Mouse (Mus musculus): Measurements from ENCODE around the gene Hspbap1. TPM values are rescaled to one million over a fixed set of nuclear protein-coding genes. Genes with fewer than 3 reads are reported as not detected.

The Hspbap1 gene
- polyA plus RNA-seq, 1 experiment, result 15.9 TPM

DNA sequence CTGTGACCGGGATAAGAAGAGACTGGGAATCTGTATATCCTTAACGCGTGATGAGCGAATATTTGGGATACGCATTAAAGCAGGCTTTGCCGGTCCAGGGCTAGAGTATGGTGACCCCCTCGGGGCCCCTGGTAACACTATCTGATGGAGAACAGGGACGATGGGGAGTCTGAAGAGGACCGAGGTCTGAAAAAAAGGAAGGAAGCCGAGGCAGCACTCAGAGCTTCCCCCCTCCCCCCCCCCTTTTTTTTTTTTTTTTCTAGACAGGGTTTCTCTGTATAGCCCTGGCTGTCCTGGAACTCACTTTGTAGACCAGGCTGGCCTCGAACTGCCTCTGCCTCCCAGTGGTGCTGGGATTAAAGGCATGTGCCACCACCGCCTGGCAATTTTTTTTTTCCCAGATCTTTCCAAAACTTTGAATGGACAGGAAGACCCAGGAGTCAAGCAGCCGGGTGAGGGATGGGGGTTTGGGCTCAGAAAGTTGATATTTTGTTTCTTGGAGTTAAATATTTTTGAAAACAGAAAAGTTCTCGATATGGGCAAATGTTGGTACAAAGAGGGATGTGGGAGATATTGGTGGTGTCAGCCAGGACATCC, 102.3 kb downstream of the Hspbap1 start:
- Histone ChIP-seq H3K27me3 (ENCODE audit: control insufficient read depth, insufficient read depth, low read length) (peaks cover 6% of the 10 kb centered on the region), H3K36me3 (ENCODE audit: control insufficient read depth, insufficient read depth, low read length) (no peaks in the 10 kb centered on the region), H3K4me3 (ENCODE audit: control insufficient read depth, low read depth, low read length) (peak overlapping the region; percentile 32), H3K27ac (ENCODE audit: control insufficient read depth, insufficient read depth, low read depth, low read length) (no peak overlapping the region), H3K4me1 (ENCODE audit: control insufficient read depth, insufficient read depth, low read length) (peaks cover 20% of the 10 kb centered on the region)
- no peak for TF ChIP-seq POLR2A (IDR thresholded peaks at IDR 0.05; ENCODE audit: control insufficient read depth, low read depth, low read length)
- no peak for TF ChIP-seq CTCF (IDR thresholded peaks at IDR 0.05; ENCODE audit: control insufficient read depth, insufficient read depth, insufficient replicate concordance, low read depth, low read length)

DNA sequence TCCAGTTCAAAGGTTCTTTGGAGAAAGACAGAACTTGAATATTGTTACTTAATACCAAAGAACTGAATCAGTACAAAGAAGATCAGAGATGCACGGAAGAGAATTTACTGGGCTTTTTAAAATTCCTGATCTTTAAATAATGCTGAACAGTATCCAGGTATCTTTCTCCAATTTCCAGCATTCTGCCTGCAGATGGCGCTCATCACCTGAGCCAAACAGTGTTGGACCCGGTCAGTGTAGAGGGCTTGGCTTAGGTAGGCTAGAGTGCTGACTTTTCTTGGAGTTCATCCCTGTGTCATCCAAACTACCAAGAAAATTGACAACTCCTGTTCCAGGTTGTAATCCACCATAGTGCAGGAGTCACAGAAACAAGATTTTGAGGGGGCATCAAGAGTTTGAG, 104.2 kb downstream of the Hspbap1 start:
- Histone ChIP-seq H3K36me3 (ENCODE audit: control insufficient read depth, insufficient read depth, low read length) (no peaks in the 10 kb centered on the region), H3K4me3 (ENCODE audit: control insufficient read depth, low read depth, low read length) (no peak overlapping the region), H3K27ac (ENCODE audit: control insufficient read depth, insufficient read depth, low read depth, low read length) (no peak overlapping the region), H3K4me1 (ENCODE audit: control insufficient read depth, insufficient read depth, low read length) (peaks cover 16% of the 10 kb centered on the region), H3K27me3 (ENCODE audit: control insufficient read depth, insufficient read depth, low read length) (peaks cover 6% of the 10 kb centered on the region)
- peak; percentile 60; the same call in 1 of the 2 replicates for TF ChIP-seq CTCF (IDR thresholded peaks at IDR 0.05; ENCODE audit: control insufficient read depth, insufficient read depth, insufficient replicate concordance, low read depth, low read length)
- TF ChIP-seq POLR2A (IDR thresholded peaks at IDR 0.05; ENCODE audit: control insufficient read depth, low read depth, low read length), result no peak

Other genes starting within 250 kb of the Hspbap1 start
- 50.7 and 64.3 TPM in 2 replicates for gene Sema5b, start 229.2 kb upstream of the Hspbap1 start, polyA plus RNA-seq (2012; rRNA removed)
- gene Dirc2, start 1.0 kb upstream of the Hspbap1 start, polyA plus RNA-seq (2012; rRNA removed), result 3.3 and 3.5 TPM in 2 replicates
- gene Parp14, start 101.2 kb downstream of the Hspbap1 start, polyA plus RNA-seq (2012; rRNA removed), result 0.27 and 0.34 TPM in 2 replicates
- gene Parp9, start 168.1 kb downstream of the Hspbap1 start, polyA plus RNA-seq (2012; rRNA removed), result 0.38 and 0.60 TPM in 2 replicates
- gene Dtx3l, start 168.8 kb downstream of the Hspbap1 start, polyA plus RNA-seq (2012; rRNA removed), result 0.44 and 0.59 TPM in 2 replicates
- gene Kpna1, start 208.4 kb downstream of the Hspbap1 start, polyA plus RNA-seq (2012; rRNA removed), result 10.6 and 13.7 TPM in 2 replicates